Mouse (Mus musculus) MEL (cell line): ENCODE data around the gene Myt1l.

ENCODE experiments used
- CTCF ChIP-seq, 3 experiments: IDR thresholded peaks in 2 of 3; conservative IDR thresholded peaks in 1 of 3; 2 replicates each; pipeline ENCODE4 v1.5.1; 2011 to 2012; ENCODE audit warnings: low read length in 3 of 3, low read depth in 2 of 3, mild to moderate bottlenecking in 2 of 3, improper control_type of control experiment in 1 of 3, inconsistent platforms in 1 of 3, mixed read lengths in 1 of 3, moderate library complexity in 1 of 3; ENCODE audit not compliant: control insufficient read depth in 1 of 3, insufficient read depth in 1 of 3, poor library complexity in 1 of 3, severe bottlenecking in 1 of 3
- EP300 ChIP-seq, 2 experiments: IDR thresholded peaks; 2 replicates each; pipeline ENCODE4 v1.6.1; 2011; ENCODE audit warnings: improper control_type of control experiment in 2 of 2, low read length in 2 of 2, low read depth in 1 of 2, mild to moderate bottlenecking in 1 of 2
- GATA1 ChIP-seq: IDR thresholded peaks from 2 replicates; pipeline ENCODE4 v1.6.1; 2011; ENCODE audit warnings: low read depth, low read length, improper control_type of control experiment
- MXI1 ChIP-seq: IDR thresholded peaks from 2 replicates; pipeline ENCODE4 v1.6.1; 2011; ENCODE audit warnings: mild to moderate bottlenecking, low read depth, low read length, improper control_type of control experiment
- POLR2A ChIP-seq, 2 experiments: IDR thresholded peaks; 2 replicates each; pipeline ENCODE4 v1.6.1; 2011 to 2012; ENCODE audit warnings: low read length in 2 of 2, mild to moderate bottlenecking in 2 of 2, control low read depth in 1 of 2, improper control_type of control experiment in 1 of 2, low read depth in 1 of 2, moderate library complexity in 1 of 2; ENCODE audit not compliant: control insufficient read depth in 1 of 2, insufficient read depth in 1 of 2, poor library complexity in 1 of 2
- TCF12 ChIP-seq: IDR thresholded peaks from 2 replicates; pipeline ENCODE4 v1.6.1; 2014; ENCODE audit warnings: low read depth, mild to moderate bottlenecking, inconsistent platforms, low read length, improper control_type of control experiment, moderate library complexity

DNA sequence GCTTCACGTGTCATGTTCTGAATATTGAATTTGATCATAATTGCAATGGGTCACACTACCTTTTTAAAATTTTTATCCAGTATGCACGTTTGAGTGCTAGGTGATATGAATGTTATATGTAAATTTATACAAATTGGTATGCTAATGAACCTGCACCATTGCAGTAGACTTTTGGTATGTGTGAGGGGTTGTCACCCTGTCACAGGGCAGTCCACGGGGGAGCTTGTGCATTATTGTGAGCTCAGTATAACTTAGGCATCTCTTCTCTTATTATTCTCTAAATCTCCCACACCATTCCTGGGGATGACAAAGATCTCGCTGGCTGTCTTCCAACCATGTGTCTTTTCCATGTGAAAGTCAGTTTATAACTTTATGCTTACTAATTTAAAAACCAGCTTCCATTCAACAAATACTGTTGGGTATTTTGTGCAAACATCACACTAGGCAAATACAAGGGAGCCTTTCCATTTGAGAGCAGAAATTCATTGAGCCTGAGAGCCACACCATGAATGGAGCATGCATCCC is 222.5 kb downstream of the Myt1l start:
- TF ChIP-seq POLR2A (IDR thresholded peaks at IDR 0.05; ENCODE audit: control insufficient read depth in 1 of 2, insufficient read depth in 1 of 2, low read depth in 1 of 2, low read length in 2 of 2, poor library complexity in 1 of 2) = no peak
- no peak for TF ChIP-seq CTCF (IDR thresholded peaks at IDR 0.05 in 2 of 3, conservative IDR thresholded peaks at IDR 0.05 in 1 of 3; ENCODE audit: control insufficient read depth in 1 of 3, insufficient read depth in 1 of 3, low read depth in 2 of 3, low read length in 3 of 3, poor library complexity in 1 of 3, severe bottlenecking in 1 of 3)
- TF ChIP-seq GATA1 = no peak
- TF ChIP-seq MXI1 = no peak
- no peak for TF ChIP-seq EP300 (IDR thresholded peaks at IDR 0.05; ENCODE audit: low read depth in 1 of 2, low read length in 2 of 2)
- no peak for TF ChIP-seq TCF12
